Mouse (Mus musculus): ENCODE measurements at regions not wholly inside any gene's neighbourhood (a gene's known extent, or its start where the extent isn't known, plus 50 kb on each side); places are given as distances from the start of the nearest gene placed in this dataset.

DNA sequence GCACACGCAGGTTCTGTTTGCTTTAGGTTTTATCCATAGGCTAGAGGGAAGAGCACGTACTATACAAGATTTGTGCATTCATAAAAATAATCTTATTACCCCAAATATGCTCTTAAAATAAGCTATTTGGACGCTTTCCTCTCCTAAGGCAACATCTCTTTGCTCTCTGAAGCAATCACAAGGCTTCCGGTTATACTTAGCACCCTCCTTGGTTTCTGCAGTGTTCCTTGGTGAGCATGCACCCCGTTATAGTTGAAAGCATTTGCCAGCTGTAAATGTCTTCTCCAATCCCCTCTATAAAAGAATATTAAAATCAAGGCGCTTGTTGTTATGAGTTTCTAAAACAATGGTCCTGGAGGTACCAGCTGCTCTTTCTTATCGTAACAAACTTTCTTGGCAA, 386.4 kb upstream of the Gm6657 start:
- TF ChIP-seq CTCF (IDR thresholded peaks at IDR 0.05) (no peak), POLR2A (IDR thresholded peaks at IDR 0.05; ENCODE audit: insufficient read depth, low read depth, low read length) (no peak), EP300 (IDR thresholded peaks at IDR 0.05; ENCODE audit: insufficient read depth, low read depth, low read length) (no peak)

Data from heart, adult 2 months (tissue).